Mouse (Mus musculus) adrenal gland, postnatal 25 days (tissue): ENCODE results near the gene Nkpd1. TPM values are rescaled to one million over a fixed set of nuclear protein-coding genes. Genes with fewer than 3 reads are reported as not detected.
A peak's percentile ranks its signal among the peaks of the same experiment; 100 is the strongest.
"Not testable (repeated sequence)": the region's sequence is repeated elsewhere in the genome, so short reads cannot be mapped to it uniquely, and the experiment has no call there.

Experiments used
- DNase-seq: peaks from one replicate; pipeline ENCODE4 v3.0.0; 2021; ENCODE audit warnings: mixed read lengths
- total RNA-seq: library from RNA; stranded (reverse); gene quantifications from 2 replicates; pipeline ENCODE4 v1.2.3, GENCODE M21; 2021

The Nkpd1 gene
- total RNA-seq, 1 experiment from 2014 or later = not detected

DNA sequence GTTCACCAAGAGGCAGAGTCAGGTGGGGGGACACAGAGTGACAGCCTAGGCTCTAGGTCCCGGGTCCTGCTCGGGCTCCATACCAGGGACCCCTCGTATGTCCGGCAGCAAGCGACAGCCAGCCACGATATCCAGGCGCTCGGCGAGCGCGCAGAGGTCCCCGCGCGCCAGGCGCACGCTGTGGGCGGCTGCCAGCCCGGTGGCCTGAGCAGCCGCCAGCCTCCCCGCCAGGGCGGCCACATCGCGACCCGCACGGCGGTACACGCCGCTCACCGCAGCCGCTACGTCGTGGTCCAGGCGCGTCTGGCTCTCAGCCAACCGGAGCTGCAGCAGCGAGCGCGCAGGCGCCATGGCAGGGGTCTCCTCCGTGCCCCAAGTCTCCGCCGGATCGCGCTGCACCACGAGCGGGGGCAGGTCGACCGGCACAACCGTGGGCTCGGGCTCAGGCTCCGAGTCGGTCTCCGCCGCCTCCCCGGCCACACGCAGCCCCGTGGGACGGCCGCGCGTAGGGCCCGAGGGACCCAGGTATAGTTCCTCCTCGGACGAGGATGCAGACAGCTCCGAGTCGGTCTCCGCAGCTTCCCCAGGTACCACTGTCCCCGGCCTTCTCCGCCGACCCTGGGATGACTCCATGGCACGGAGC is 10.5 kb upstream of the Nkpd1 start:
- DNase-seq = peak; percentile 75

DNA sequence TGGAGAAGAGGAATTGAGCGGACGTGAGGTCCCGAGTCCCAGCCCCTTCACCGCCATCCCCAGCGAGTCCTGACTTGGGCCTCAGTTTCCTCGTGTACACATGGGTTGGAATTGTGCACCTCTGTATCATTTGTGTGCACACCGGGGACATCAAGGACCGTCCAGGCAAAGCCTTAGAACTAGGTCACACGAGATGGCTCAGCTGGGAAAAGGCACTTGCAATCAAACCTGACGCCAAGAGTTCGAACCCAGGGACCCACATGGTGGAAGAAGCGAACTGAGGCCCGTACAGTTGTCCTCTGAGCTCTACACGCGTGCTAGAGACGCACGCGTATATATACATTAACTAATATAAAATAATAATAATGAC is 10.0 kb upstream of the Nkpd1 start:
- no peak for DNase-seq

DNA sequence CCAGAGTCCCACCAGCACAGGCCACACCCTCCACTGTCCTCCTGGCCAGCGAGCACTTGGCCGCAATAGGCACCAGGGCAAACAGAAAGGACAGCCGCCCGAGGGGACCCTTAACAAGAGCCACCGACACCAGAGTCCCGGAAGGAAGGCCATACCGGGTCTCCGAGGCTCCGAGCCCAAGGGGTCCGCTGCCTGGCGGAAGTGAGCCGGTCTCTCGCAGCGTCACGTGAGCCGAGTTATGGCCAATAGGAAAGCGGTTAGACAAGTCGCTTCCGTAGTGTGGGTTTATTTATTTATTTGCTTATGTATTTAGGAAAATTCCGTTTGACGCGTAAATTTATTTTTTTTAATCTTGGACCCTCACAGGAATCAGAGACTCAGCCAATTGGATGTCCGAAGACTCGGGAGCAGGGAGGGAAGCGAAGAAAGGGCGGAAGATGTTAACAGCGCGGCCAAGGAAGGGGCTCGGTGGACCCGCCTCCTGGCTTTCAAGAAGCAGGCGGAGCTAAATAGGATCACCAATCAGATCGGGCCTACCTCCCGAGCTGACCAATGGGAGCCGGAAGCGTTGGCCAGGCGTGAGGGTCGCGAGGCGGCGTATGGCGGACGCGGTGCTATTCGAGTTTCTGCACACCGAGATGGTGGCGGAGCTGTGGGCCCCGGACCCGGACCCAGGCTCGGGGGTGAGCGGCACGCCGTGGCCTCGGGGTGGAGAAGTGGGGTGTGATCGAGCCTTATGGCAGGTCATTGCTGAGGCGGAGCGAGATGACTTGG is 9.3 kb upstream of the Nkpd1 start, which contains the start of the genes Bloc1s3 and Trappc6a:
TSS of gene Bloc1s3 (minus strand) at position 218 of the 774 bp plus-strand sequence.
TSS of gene Trappc6a (plus strand) at position 246 of the 774 bp plus-strand sequence.
- peak; percentile 90 for DNase-seq

DNA sequence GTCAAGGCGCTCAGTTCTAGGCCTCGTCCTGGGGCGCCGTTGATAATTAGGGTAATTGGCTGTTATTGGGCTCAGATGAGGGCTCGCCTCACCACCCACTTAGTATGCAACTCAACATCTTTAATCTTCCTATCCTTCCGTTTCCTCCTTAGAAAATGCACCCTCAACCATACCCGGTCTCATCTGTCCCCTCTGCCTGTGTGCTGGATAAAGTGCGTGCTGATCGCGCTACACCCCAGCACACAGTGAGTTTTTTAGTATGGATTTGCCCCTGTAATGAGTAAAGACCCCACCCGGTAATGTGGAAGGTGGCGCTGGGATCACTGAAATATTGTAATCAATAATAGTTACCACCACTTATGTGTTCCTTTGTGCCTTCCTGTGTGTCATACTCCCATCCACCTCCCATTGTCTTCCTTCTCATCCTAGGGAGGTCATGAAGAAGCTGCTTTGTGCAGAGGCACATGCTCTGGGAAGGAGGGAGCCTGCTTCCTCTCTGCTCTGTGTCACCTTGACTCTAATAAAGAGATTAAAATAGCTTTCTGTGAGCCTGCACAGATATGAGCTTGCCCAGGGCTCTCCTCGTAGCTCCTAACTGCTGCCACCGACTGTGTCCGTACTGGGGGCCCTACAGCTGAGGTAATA is 8.6 kb upstream of the Nkpd1 start:
- DNase-seq = no peak

DNA sequence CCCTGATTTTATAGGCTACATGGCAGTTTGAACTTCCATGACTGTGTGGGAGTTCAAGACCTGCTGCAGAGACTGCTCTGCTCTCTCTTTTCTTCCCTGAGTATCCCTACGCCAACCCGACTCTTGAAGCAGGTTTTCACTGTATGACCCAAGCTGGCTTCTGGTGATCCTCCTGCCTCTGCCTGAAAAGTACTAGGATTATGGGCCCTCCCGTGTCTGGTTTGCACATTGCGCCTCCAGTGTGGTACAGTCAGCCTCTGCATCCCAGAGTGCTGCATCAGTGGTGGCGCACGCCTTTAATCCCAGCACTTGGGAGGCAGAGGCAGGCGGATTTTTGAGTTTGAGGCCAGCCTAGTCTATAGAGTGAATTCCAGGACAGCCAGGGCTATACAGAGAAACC is 7.9 kb upstream of the Nkpd1 start:
- no peak for DNase-seq

DNA sequence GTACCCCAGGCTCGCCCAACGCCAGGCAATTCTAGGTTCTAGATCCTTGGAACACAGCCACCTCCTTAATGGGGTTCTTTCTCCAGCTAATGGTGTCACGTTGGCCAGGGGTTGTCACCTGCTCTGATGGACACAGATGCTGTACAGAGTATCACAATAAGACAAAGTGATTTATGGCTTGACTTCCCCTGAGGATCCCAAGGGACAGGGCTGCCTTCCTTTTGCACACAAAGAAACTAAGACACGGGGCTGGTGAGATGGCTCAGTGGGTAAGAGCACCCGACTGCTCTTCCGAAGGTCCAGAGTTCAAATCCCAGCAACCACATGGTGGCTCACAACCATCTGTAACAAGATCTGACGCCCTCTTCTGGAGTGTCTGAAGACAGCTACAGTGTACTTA is 5.7 kb upstream of the Nkpd1 start:
- DNase-seq = not testable (repeated sequence)

DNA sequence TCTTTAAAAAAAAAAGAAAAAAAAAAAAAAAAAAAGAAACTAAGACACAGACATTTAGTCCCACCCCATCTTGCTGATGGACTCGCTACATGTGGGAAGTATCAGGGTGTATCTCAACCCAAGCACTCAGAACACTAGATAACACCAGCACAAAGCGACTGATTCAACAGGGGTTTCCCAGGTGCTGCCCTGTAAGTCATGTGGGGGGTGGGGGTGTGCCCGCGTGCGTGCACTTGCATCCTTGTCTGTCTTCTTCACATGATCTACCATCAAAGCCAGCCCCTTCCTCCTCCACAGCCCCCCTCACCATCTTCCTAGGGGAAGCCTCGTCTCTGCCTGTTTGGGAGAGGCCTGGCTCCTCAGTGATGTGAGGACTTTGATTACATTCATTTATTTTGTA is 5.3 kb upstream of the Nkpd1 start:
- DNase-seq = no peak

DNA sequence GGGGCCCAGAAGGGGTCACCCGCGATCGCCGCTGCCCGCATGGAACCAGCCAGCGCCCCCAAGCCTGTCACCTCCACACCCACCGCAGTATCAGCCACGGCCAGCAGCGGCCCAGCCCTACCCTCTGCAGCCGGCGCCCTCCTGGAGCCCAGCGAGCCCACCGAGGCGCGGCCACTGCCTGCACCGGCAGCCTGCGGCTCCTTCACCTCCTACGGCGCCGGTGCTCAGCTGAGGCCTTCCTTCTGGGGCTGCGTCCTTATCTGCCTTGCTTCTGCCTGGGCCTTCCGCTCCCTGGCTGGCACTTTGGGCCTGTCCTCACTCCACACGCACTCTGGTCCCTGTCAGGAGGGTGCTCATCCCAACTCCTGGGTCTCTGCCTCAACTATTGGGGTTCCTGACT is 2.4 kb downstream of the Nkpd1 start:
- no peak for DNase-seq

DNA sequence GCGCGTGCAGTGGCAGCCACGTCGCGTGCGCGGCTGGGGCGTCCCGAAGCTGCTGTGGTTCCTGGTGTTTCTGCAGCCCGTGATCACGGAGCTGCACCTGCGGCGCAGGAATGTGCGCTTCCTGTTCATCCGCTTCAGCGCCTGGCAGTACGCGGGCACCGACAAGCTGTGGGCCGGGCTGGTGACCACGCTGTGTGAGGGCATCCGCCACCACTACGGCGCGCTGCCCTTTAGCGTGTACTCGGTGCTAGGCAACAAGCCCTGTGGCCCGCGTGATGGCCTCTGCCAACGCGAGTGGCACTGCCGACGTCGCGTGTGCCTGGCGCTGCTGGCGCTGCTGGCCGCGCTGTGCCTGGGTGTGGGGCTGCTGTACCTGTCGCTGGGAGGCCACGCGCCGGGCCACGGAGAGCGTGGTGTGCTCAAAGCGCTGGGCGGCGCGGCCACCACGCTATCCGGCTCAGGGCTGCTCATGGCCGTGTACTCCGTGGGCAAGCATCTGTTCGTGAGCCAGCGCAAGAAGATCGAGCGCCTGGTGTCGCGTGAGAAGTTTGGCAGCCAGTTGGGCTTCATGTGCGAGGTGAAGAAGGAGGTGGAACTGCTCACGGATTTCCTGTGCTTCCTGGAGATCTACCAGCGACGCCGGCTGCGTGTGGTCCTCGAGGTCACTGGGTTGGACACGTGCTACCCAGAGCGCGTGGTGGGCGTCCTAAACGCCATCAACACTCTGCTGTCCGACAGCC is 5.5 kb downstream of the Nkpd1 start:
- DNase-seq = no peak

DNA sequence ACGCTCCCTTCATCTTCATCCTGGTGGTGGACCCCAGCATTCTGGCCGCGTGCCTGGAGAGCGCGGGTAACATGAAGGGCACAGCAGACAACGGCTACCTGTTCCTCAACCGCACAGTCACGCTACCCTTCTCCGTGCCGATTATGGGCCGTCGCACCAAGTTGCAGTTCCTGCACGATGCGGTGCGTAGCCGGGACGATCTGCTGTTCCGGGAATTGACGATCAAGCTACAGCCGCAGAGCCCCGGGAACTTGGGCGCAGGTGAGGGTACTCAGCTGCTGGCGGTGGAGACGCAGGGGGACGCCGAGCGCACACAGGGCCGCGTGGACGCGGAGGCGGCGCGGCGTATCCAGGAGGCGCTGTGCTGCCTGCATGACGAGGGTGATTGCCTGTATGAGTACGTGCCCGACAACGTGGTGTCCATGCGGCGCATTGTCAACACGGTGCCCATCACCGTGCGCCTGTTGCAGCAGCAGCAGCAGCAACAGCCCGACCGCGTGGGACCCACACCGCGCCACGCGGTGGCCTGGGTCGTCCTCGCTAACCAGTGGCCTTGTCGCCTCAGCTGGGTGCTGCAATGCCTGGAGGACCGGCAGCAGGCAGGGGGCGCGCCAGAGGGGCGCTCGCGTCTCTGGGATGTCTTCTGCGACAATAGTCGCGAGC is 6.2 kb downstream of the Nkpd1 start:
- DNase-seq = peak; percentile 59

DNA sequence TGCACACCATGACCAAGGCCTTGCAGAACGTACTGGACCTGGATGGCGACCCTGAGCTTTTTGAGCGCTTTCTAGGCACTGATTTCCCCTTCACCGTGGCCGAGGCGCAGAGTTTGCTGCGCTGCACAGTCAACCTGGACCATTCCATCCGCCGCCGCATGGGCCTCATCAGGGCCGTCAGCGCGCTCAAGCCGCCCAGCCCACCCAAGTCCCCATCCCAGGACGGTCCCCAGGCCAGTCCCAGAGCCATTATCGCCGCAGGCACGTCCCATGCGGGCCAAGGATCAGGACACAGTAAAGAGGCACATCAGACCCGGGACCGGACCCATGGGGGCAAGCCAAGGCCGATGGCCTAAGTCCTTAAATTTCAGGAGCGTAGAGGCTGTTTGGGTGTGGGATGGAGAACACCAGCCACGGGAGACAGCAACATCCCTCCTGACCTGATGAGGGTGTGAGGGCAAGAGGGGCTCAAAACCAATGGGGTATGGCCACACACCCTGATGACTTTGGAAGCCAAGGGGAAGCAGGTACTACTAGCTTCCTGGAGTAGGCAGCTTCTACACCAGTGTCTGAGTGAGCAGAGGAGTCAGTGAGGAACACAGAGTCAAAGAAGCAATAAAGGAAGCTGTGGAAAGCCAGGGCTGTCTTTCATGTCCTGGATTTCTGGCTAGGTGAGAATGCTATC is 6.9 kb downstream of the Nkpd1 start:
- DNase-seq = no peak

DNA sequence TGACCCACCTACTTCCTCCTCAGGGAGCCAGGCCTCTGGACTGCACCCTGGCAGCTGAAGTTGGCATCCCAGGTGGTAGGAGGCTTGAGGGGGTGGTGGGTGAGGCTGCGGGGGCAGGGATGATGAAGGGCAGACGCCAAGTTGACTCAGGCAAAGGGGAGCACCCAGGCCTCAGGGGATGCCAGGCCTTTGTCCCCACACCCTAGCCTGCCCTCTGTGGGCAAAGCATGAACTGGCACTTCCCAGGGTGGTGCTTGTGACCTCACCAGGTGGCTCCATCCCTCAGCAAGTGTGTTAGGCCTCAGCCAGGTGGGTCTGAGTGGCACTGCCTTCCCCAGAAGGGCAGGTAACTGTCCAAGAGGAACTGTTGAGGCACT is 7.5 kb downstream of the Nkpd1 start:
- no peak for DNase-seq

DNA sequence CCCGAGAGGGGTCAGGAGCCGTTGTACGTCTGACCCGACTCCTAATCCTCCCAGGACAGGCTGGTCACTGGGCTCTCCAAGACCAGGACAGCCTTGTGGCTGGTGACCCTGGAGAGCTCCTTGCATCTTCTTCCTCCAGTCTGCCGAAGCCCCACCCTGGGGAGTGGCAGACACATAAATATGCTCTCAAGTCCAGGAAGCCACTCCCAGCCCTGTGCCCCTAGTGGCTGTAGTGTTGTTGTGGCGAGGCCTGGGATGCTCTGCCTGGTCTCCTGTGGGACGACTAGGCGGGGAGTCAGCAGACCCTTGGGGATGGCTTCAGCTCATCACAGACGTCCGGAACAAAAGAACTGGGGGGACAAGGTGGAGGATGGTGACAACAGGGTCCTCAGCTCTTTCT is 13.4 kb downstream of the Nkpd1 start:
- DNase-seq = no peak

DNA sequence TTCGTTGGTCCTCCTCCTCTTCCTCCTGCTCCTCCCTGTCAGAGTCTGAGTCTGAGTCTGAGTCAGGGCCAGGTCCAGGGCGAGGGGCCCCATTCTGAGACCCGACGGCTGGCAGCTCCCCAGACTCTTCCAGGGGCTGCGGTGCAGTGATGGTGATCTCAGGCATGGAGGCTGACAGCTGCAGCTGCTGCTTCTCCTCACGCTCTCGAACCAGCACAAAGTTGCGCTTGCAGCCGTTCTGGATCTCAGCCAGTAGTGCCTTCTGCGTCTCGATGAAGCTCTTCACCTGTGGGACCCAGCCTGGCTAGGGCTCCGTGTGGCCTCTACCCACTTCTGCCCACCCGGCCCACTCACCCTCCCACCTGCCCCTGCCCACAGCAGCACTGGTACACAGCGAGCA is 14.6 kb downstream of the Nkpd1 start:
- DNase-seq = no peak

DNA sequence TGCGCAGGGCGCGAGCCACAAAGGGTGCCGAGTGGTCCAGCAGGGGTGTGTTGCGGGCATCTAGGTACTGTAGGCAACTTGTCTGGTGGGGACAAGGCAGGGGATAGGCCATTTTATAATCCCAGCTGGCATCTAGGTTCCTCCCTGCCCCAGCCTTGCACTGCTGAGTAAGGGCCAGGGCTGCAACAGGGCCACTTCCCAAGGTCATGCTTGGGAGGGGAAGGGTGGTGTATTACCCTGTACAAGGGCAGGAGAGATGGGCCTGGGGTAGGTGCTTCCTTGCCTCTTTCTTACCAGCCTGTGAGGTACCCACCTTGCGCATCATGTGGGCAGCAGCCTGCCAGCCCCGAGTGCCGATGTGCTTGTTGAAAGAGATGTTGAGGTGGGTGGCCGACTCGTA is 17.0 kb downstream of the Nkpd1 start:
- no peak for DNase-seq

DNA sequence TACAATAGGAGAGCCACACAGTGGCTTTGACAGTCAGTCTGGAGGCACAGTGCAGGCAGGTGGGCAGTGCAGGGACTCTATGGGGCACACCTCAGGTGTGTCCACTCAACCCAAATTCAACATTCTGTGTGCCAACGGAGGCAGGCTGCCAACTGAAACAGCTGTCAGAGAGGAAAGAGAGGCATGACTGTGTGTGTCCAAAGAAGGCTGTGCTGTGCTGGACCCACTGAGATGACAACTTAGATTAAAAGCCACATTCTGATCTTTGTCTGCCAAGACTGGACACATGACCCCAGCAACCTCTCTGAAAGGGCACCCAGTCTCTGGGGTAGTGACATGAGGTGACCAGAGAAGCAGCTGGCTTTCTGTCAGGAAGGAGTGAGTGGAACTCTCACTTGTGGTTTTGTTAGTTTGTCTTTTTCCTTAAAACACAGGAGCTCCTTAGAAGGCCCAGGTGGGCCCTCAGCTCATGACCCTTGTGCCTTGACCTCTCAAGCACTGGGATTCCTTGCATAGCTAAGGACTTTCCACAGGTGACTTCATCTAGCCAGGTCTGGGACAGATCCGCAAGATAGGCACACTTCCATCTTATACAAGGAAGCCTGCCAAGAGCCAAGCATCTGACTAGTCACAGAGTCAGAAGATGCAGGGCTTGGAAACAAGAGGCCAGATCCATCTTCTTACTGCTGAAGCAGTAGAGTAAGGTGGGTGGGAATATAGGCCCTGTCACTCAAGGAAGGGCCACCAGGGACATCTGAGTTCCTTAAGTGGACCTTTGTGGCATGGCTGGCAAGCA is 23.3 kb downstream of the Nkpd1 start:
- DNase-seq = no peak

DNA sequence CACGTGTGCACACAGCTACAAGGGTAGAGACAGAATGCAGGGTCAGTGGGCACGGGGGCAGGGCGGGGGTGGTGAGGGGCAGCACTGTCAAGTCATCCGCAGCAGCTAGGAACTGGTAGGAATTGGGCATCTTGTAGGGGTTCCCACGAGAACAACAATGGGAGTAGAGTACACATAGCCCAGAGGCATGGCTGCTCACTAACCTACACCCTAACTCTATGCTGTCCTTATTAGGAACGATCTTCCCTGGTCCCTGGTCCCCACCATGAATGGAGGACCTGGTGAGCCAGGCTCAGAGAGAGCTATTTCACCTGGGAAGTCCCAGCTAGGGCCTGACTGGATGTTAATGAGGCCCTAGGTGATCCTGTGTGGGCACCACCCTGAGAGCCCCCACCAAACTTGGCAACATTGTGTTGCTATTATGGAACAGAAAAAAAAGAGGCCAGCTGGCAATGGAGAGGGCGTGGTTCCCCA is 24.1 kb downstream of the Nkpd1 start:
- no peak for DNase-seq

DNA sequence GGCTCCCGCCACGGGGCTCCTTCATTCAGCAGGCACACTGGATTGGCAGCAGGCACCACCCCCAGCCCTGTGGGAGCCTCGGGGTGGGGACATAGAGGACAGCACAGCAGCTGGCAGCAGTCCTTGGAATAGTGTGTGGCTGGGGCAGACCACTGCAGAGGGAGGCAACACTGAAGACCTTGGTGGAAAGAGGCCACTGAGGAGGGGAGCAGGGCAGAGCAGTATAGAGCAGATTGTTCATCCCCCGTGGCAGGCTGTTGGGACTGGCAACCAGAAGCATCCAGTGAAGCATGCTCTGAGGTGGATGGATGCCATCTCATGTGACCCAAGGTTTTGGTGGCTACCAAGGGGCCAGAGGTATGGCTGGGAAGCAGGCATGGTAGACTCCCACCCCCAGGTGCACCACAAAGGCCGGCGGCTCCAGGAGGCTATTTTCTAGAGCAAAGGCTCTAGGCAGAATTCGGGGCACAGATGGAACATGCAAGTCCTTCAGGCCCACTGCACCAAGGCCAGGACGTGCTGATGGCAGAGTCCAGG is 24.6 kb downstream of the Nkpd1 start:
- DNase-seq = peak; percentile 42

DNA sequence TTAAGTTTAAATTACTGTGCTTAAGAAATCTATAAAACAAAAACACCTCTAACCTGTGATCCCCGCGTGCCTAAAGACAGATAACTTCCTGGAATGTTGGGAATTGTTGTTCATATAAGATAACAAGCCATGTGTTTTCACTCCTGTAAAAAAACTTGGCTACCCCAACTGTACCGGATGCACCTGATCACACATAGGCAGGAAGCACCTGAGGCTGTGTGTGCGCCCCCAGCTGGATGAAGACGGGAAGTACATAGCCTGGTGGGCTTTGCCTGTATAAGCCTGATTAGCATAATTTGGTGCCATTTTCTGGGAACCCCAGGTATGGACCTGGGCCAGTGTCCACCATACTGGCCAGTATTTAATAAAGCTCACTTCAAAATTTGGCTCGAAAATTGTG is 25.9 kb downstream of the Nkpd1 start:
- DNase-seq = no peak

DNA sequence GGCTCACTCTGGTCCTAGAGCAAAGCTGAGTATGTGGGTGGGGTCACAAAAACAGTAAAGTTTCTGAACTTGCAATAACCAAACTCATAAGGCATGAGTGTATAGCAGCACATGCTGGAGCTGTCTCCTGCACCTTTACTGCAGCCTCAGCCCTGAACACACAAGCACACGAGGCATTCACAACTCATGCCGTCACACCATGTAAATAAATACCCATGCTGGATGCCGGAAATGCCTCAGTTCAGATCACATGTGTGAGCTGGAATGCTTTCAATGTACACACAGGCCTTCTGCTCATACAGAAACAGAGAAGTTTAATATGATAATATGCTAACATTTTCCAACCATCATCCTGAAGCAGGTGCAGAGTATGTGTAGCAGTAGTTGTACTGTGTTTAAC is 28.4 kb downstream of the Nkpd1 start:
- no peak for DNase-seq
